Mouse (Mus musculus): ENCODE data around the gene Shc4. TPM values are rescaled to one million over a fixed set of nuclear protein-coding genes. Genes with fewer than 3 reads are reported as not detected.

Shc4 gene
- 0.02 and 0.08 TPM in 2 replicates for polyA plus RNA-seq (2012)

DNA sequence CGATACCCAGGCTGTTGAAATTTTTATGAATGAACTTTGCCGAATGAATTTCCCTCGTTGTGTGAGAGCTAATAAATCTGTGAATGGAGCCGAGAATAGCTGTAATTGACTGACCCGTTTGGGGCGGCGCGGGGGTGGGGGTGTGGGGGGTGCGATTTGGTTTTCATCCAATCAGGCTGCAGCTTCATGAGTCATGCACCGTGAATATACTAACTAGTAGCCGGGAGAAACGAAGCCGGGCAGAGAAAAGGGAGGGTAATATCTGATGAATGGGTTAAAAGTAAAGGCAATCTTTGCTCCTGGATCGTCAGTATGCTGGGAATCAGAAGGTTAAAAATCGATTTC, at the start of gene Shc4:
Shc4 (minus strand) TSS at position 63 of the 345 bp plus-strand sequence.
- TF ChIP-seq GATA1 (IDR thresholded peaks at IDR 0.05; ENCODE audit: low read length): no peak

GRCm38 (mm10) chr2:125765029-125765428, 41.1 kb upstream of the Shc4 start:
- TF ChIP-seq GATA1 (IDR thresholded peaks at IDR 0.05; ENCODE audit: low read length): no peak

GRCm38 (mm10) chr2:125764531-125764930, 40.6 kb upstream of the Shc4 start:
- no peak for TF ChIP-seq GATA1 (IDR thresholded peaks at IDR 0.05; ENCODE audit: low read length)

- no peak for TF ChIP-seq GATA1 (IDR thresholded peaks at IDR 0.05; ENCODE audit: low read length)
These were observed 25.4 kb upstream of the Shc4 start for GRCm38 (mm10) chr2:125749330-125749729.

DNA sequence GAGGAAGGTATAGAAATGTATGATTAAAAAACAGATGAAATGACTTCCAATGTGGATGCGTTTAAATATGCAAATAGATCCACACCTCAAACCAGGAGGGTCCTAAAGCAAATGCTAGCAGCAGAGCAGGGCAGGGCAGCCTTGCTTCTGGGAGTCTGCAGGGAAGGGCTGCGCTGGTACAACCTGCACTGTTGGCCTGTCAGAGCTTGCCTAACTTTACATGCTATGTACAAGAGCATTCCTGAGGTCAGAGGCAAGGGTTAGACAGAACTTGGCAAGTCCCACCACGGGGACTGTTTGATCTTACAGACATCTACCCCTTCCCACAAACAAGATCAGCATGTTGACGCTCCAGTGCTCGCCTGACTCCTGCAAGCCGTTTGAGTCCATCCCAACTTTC, 15.4 kb upstream of the Shc4 start:
- TF ChIP-seq GATA1 (IDR thresholded peaks at IDR 0.05; ENCODE audit: low read length): no peak

DNA sequence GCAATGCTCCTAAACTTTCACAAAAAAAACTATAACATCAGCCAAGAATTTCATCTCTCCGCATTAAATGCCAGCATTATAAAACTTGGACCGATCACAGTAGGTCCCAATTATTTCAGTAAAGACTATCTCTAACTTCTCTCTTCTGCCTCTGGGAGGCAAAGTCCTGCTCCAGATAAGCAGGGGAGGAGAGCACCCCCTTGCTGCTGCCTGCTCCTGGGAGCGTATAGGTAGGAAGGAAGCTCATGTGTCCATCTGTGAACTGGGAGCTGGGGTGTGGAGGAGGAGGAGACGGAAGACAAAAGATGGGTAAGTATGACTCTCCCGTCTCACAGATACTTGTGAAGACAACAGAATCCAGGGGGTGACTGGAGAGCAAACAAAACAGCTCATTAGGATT, 14.8 kb upstream of the Shc4 start:
- no peak for TF ChIP-seq GATA1 (IDR thresholded peaks at IDR 0.05; ENCODE audit: low read length)

- TF ChIP-seq GATA1 (IDR thresholded peaks at IDR 0.05; ENCODE audit: low read length): no peak
These were observed 12.0 kb upstream of the Shc4 start for GRCm38 (mm10) chr2:125736025-125736343.

GRCm38 (mm10) chr2:125735333-125736024, 11.5 kb upstream of the Shc4 start:
- TF ChIP-seq GATA1 (IDR thresholded peaks at IDR 0.05; ENCODE audit: low read length): no peak

GRCm38 (mm10) chr2:125734741-125735140, 10.8 kb upstream of the Shc4 start:
- TF ChIP-seq GATA1 (IDR thresholded peaks at IDR 0.05; ENCODE audit: low read length): no peak

- TF ChIP-seq GATA1 (IDR thresholded peaks at IDR 0.05; ENCODE audit: low read length): no peak
These were observed 8.0 kb upstream of the Shc4 start for GRCm38 (mm10) chr2:125731763-125732560.

GRCm38 (mm10) chr2:125724546-125725114, 682 bp upstream of the Shc4 start:
- no peak for TF ChIP-seq GATA1 (IDR thresholded peaks at IDR 0.05; ENCODE audit: low read length)

DNA sequence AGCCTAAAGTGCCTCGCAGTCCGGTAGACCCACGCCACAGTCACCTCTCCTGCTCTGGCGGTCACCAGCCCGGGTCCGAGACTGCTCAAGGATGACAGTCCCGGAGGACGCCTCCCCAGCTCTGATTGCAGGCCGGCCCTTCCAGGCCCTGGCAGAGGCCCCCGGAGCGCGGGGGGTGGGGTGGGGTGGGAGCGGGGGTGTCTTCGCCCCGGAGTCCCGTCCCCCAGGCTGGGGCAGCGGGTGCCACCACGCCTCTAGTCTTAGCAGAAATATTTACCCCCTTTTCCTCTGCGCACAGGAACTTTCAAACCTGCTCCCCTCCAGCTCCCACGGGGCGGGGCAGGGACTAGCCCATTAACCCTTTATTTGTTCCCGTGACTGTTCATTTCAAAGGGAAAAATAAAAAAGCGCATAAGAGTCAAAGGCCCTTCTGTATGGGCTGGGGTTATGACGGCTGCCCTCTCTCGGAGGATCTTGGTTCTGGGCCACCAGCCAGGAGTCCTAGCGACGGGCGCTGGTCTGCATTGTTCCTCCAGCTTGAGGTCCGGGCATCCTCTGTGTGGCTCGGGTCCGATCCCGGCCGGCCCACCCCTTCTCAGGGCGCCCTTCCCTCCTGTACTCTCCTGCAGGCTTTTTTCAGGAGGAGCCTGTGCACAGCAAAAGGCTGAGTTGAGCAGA, 401 bp downstream of the Shc4 start:
- no peak for TF ChIP-seq GATA1 (IDR thresholded peaks at IDR 0.05; ENCODE audit: low read length)

DNA sequence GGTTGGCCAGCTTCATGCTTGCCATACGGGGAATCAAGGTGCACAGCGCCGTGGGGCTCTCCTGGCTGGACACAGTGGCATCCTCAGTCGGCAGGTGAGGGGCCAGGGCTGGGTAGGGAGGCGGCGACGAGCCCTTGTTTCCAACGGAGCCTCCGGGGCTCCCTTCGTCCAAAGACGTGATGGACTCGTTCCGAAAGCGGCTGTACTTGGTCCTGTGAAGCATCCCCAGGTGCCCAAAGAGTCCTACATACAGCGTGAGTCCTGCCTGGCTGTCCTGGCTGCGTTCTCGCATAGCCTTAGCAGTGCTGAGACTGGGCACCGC, 901 bp downstream of the Shc4 start:
- no peak for TF ChIP-seq GATA1 (IDR thresholded peaks at IDR 0.05; ENCODE audit: low read length)

- no peak for TF ChIP-seq GATA1 (IDR thresholded peaks at IDR 0.05; ENCODE audit: low read length)
These were observed 7.3 kb downstream of the Shc4 start for GRCm38 (mm10) chr2:125716599-125716998.

DNA sequence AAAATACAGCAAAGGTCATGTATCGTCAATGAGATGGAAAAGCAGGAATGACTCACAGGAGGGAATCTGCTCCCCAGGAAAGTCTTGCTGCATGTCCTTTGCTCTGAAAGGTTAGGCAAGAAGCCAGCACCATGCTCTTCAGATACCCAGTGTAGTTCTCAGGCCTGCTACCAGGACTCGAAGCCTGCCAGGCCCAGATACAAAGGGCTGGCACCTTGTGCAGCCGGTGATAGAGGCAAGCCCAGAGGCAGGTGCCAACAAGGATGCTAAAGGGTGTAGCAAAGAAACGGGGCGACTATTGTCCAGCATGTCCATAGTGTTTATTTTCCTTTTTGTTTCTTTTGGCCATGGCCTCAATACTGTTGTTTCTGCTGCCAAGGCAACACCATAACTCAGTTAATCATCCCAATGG, 17.4 kb downstream of the Shc4 start:
- TF ChIP-seq GATA1 (IDR thresholded peaks at IDR 0.05; ENCODE audit: low read length): no peak

- no peak for TF ChIP-seq GATA1 (IDR thresholded peaks at IDR 0.05; ENCODE audit: low read length)
These were observed 18.9 kb downstream of the Shc4 start for GRCm38 (mm10) chr2:125704907-125705631.
